Mouse (Mus musculus) CH12F3 (cell line): ENCODE results near the gene Jmjd1c.

Experiments
- in situ Hi-C: fragments of 300-500 bp; cut with MboI; formaldehyde crosslinking; loops from 2 replicates; pipeline ENCODE4 v1.14.3; 2020; ENCODE audit warnings: low sequenced_read_pairs

Jmjd1c gene

DNA sequence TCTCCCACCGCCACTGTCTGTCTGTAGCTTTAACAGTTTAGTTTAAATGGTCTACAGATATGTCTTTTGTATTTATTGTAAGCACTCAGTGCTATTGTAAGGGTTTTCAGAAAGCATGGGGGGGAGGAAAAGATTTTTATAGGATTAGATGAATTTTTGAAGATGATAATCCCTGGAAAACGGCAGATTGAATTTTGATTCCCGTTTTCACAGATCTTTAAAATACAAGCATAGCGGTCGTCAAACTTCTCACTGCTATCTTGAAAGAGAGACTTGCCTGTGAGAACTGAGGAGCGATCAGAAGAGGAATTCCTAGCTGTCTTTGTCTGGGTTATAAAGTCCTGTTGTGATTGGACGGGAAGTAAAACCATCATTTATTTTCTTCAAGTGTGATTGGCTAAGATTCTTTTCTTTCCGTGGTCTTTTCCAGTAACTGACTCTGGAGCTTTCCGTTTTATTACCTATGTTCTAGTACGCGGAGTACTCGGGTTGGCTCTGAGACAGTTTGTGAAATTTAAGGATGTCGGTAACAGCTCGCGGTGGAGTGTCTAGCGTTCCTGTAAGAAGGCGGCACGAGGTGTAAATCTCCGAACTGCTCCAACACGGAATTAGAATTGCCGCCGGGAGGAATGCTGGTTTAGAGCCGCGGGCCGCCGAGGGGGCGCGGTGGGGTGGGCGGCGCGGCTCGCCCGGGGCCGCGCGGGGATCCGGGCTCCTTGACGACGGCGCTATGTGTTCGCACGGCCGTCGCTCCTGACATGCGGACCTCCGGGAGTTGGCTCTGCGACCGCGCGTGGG is 30.3 kb downstream of the Jmjd1c start:
- in situ Hi-C loops, result no loop called here

GRCm38 (mm10) chr10:67126859-67127758 is 31.2 kb downstream of the Jmjd1c start:
- in situ Hi-C loops, result no loop called here

- in situ Hi-C loops, result no loop called here
Measured at GRCm38 (mm10) chr10:67129531-67129930, 33.6 kb downstream of the Jmjd1c start.

DNA sequence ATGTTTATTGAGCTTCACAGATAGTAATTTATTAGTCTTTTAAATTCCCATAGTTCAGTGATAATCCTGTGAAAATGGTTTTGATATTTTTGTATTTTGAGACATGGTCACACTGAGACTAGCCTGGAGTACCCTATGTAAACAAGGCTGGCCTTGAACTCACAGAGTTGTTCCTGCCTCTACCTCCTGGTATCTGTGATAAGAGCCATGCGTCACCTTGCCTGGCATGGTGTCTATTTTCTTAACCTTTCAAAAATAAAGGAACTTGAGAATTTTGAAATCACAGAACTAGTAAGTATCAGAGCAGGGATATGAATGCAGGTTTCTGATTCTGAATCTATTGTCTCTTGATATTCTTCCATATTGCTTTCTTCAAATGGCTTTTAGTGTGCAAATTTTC is 35.8 kb downstream of the Jmjd1c start:
- in situ Hi-C loops, result no loop called here

- in situ Hi-C loops, result no loop called here
Measured at GRCm38 (mm10) chr10:67134322-67134721, 38.4 kb downstream of the Jmjd1c start.

GRCm38 (mm10) chr10:67137437-67137836 is 41.5 kb downstream of the Jmjd1c start:
- in situ Hi-C loops, result no loop called here

DNA sequence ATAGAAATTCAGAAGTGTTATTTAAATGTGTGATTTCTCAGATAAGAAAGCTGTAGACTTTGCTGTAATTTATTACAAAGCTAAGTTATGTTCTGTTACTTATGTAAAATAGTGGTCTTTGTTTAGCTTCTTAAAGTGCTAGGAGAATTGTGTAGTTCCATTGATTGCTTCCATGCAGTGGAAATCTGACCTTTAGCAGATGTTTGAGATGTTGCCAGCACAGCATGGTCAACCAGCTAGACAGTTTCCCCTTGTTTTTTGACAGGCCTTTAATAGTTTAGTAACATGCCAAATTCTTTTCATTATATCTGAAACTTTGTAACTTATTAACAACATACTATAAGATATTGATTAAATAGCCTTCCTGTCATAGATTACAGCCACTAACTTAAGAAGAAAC is 47.7 kb downstream of the Jmjd1c start:
- in situ Hi-C loops, result no loop called here

DNA sequence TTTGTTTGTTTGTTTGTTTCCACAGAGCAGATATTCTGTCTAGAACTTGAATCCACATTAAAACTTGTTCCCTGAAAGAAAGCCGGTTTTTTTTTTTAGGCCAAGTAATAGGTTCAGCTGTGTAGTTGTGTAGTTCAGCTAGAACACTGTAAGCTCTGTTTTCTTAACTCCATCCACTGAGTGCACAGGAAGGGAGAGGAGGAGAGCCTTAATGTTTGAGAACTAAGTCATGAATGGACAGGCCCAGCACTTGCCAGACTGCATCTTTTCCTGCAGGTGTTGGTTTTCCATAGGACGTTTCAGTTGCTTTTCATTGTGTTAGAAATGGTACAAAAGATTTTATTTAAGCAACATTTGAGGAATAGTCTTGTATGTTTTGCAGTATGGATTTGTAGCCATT is 48.3 kb downstream of the Jmjd1c start:
- in situ Hi-C loops, result no loop called here

DNA sequence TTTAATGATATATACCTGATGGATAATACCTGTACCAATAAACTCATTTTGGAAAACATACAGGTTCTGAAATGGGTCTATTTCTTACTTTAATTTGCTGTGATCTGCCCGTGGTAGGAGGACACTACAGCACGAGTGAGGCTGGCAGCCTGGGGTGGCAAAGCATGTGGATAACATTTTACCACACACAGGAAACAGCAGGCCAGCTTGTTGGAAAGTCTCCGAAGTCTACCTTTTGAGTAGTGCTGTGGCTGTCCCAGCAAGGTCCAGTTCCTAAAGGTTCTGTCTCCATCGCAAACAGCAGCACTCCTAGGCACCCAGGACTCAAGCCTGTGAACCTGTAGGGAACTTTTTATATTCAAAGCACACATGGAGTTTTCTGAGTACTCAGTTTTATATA is 49.7 kb downstream of the Jmjd1c start:
- in situ Hi-C loops, result no loop called here

- in situ Hi-C loops, result no loop called here
Measured at GRCm38 (mm10) chr10:67151766-67152165, 55.8 kb downstream of the Jmjd1c start.

DNA sequence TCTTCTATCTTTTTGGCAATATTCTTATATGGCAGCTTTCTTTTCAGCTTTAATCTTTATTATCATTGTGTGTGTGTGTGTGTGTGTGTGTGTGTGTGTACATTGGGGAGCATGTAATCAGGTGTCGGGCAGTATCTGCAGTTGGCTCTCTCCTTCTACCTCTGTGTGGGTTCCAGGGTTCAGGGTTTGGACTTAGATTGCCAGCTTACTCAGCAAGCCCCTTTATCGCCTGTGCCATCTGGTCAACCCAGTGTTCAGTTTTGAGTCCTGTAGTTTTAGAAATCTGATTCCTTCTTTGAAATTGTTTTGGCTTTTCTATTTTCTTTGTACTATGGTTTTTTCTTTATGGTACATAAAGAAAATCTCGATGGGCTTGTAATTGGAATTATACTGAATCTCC is 58.7 kb downstream of the Jmjd1c start:
- in situ Hi-C loops, result no loop called here

DNA sequence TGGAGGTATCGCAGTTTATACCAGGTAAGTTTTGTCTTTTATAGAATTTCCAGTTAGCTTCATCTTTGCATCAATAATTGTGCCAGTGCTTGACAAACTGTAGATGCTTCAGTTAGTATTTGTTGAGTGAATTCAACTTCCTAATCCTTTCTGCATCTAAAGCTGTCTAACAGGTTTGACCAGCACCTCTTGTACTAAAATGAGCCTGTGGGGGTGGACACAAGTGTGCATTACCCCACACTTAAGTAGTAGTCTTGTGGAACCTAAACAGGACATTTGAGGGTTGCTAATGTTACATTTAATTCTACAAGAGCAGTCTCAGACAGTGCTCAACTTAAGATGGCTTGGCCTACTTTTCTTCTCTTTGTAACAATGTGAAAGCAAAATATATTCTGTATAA is 78.1 kb downstream of the Jmjd1c start:
- in situ Hi-C loops, result no loop called here

DNA sequence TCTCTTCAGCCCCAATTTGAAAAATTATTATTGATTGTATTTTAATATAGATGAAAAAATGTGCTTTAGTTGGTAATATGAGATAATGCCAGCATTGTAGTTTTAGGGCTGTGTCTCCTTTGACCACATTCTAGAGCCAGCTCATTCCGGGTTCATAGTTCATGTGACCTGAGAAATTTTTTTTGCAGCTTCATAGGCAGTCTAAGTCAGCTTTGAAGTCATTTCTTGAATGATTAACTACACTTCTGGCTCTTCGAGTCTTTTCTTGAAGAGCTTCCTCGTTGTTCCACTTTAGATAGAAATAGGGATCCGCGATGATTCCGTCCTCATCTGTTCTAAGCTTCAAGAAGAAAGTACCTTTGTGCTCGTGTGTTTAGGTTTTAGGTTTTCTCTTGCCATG is 80.1 kb downstream of the Jmjd1c start:
- in situ Hi-C loops, result no loop called here

DNA sequence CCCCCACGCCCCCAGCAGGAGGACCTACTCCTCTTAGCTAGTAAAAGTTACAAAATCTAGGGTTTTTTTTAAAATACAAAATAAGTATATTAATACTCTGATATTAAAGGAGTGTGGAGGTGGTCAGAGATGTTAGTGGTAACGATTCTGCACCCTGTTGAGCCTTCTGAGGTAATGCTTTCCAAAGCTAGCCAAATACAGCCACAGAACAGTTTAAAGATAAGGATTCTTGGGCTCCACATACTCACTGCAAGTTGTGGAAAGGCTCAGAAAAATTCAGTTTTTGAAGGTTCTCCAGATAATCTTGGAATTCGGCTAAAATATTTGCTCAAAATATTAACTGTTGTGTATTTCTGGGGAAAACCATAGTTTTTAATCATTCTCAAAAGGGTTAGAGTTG is 81.0 kb downstream of the Jmjd1c start:
- in situ Hi-C loops, result no loop called here

GRCm38 (mm10) chr10:67177410-67177809 is 81.5 kb downstream of the Jmjd1c start:
- in situ Hi-C loops, result no loop called here

DNA sequence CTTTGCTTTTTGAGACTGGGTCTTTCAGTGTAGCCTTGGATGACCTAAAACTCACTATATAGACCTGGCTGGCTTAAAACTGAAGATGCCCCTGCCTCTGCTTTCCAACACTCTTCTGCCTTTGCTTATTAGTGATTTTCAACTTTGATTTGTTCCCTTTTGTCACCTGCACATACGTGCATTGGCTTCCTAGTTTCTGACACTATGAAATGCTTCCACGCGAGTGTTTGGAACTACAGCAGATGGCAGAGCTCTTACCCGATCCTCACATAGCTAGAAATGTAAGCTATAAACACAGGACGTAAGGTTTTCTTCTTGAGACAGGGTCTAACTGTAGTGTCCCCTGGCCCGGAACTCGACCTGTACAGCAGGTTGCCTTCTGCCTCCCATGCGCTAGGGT is 84.1 kb downstream of the Jmjd1c start:
- in situ Hi-C loops, result no loop called here

GRCm38 (mm10) chr10:67180799-67181198 is 84.9 kb downstream of the Jmjd1c start:
- in situ Hi-C loops, result no loop called here

GRCm38 (mm10) chr10:67182651-67183050 is 86.7 kb downstream of the Jmjd1c start:
- in situ Hi-C loops, result no loop called here

DNA sequence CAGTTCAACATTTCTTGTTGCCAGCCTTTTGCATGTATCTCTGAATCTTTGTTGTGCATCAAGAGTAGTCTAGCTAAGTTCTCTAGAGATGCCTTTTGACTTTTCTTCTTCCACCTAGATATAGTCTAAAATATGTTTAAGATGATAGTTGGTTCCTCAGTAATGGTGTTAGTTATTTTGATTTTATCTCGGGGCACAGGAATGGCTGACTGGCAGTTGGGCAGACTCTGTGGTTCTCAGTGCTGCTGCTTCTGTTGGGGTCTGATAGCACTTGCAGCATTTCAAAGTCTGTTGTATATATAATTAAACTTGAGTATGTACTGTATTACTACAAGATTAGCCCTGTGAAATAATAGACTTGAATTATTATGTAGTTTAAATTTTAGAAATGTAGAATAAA is 87.2 kb downstream of the Jmjd1c start:
- in situ Hi-C loops, result no loop called here

DNA sequence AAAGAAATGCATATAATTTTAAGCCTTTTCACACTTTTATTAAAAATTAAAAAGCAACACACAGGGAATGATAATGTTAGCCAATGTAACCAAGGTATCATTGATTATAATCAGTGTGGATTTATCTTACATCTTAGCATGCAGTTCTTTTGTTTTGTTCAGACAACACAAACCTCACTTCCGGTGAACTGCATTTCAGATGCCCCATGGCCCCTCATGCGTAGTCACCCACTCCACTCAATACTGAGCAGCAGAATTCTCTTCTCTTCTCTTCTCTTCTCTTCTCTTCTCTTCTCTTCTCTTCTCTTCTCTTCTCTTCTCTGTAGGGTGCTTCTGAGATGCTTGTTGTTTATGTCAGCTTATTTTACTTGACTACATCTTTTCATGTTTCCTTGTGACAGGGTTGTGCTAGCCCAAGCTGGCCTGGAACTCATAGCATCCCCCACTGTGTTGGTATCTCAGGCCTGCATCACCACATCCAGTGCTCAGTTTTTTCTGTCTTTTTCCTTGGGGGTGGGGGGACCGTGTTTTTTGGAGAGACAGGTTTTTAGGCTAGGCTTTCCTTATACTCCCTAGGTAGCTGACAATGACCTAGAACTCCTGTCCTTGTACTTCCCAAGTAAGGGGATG is 88.6 kb downstream of the Jmjd1c start:
- in situ Hi-C loops, result no loop called here

- in situ Hi-C loops, result no loop called here
Measured at GRCm38 (mm10) chr10:67185491-67186081, 89.7 kb downstream of the Jmjd1c start.
